Mouse (Mus musculus) R1 (cell line): Measurements from ENCODE around the gene Ppan.

ENCODE experiments used
- DNase-seq: peaks from one replicate; pipeline ENCODE4 v3.0.0-alpha.2; 2018; ENCODE audit warnings: low read depth, low spot score

Ppan gene

DNA sequence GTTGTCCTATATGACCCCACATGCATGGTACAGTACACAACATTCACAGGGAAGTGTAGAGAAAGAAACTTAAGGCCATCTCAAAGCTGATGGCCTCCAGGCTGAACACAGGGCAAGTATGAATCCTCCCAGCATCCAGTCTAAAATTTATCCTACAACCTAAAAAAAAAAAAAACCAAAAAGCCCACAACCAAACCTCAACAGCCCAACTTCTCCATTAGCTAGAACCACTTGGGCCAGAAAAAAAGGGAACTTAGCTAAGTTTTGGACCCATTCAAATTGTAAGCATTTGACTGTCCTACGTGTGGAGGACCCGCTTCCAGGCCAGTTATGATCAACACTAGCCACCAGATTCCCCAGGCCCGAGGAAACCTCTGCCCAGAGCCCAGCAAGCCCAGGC, 35.3 kb downstream of the Ppan start:
- DNase-seq = no peak
